Mouse (Mus musculus) spleen, postnatal 14 days (tissue): Measurements from ENCODE around the gene Gm45234.

Experiments
- DNase-seq, 2 experiments: peaks; one replicate each; pipeline ENCODE4 v3.0.0; 2021 to 2022; ENCODE audit warnings: low spot score in 2 of 2

The Gm45234 gene

DNA sequence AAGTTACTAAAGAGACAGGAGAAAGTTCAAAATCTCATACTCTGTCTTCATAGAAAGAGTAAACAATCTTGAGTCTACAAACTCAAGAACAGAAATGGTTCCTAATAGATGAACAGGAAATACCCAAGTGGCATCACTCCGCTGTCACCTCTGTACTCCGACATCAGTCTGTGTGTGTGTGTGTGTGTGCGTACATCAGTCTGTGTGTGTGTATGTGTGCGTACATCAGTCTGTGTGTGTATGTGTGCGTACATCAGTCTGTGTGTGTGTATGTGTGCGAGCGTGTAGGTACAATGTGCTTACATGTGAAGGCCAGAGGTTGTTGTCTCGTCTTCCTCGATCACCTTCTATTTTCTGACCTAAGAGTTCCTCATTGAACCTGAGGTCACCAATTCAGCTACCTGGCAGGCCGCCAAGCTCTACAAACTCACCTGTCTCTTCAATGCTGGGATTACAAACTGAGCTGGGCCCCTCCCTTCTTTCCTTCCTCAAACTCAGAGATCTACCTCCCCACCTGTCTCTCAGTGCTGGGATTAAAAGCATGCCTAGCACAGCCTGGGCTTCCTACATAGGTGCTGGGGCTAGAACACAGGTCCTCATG, 47.4 kb downstream of the Gm45234 start:
- no peak for DNase-seq

DNA sequence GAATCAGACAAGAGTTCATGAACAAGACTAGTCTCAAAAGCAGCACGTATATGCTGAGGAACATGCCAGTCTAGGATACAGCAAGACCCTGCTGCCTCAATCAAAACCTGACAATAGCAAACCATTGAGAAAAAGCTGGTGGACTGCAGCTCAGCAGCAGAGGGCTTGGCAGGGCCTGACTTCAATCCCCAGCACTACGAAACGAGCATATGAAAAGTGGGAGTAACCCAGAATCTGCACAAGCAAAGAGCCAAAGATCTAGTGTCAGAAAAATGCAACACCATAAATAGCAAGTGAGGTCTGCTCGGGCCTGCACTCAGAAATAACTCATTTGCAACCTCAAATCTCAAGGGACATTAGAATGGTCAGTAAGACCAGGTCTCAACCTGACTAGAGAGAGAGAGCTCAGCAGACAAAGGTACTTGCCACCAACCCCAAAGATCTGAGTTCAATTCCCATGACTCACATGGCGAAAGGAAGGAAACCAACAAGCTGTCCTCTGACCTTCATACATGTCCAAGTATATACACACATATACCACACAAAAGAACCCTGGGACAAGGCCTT, 49.7 kb downstream of the Gm45234 start:
- no peak for DNase-seq

DNA sequence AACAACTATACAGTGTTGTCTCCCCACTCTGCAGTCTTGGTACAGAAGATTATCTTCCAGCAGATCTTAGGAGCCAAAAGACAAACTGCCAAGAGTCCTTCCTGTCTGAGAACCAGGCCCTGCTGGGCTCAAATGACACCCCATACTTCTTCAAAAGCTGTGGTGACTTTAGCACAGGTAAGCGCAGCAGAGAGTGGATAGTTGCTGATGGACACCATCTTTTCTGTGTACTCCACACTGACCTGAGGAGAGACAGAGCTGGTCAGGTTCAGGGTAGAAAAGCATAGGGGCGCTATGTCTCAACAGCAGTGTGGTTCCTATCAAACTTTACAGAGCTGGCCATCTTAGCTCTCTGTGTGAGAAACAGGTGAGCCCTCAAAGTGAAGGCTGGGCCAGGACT, 51.4 kb downstream of the Gm45234 start:
- no peak for DNase-seq

DNA sequence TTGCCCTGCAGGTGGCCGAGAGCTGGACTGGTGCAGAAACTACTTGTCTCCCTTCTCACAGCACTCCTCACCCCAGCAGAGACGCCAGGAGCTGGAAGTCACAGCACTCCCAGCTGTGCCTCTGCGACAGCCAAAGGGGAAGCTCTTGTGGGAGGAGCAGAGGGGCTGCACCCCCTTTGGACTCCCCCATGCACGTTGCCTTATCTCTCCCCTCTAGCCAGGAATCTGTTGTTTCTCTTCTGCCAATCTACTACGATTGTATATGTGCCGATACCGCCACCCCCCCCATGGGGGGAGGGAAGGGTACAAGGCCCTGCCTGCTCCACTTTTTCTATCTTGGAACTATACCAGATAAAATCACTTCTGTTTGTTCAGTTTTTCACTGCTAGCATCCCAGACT, 52.0 kb downstream of the Gm45234 start:
- no peak for DNase-seq

DNA sequence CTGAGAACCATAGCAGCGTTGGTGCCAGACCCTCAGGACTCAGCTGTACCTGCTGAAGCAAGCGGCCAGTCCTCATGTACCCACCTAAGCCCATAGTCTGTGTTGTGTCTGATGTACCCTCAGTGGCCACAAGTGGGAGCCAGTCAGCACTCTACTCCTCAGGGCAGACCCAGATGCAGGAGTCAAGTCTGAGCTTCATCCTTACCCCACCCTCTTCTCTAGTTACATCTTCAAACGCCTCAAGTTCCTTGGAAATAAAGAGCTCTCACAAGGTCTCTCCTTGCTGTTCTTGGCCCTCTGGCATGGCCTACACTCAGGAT, 53.1 kb downstream of the Gm45234 start:
- peak; percentile 60 to 74 for DNase-seq

DNA sequence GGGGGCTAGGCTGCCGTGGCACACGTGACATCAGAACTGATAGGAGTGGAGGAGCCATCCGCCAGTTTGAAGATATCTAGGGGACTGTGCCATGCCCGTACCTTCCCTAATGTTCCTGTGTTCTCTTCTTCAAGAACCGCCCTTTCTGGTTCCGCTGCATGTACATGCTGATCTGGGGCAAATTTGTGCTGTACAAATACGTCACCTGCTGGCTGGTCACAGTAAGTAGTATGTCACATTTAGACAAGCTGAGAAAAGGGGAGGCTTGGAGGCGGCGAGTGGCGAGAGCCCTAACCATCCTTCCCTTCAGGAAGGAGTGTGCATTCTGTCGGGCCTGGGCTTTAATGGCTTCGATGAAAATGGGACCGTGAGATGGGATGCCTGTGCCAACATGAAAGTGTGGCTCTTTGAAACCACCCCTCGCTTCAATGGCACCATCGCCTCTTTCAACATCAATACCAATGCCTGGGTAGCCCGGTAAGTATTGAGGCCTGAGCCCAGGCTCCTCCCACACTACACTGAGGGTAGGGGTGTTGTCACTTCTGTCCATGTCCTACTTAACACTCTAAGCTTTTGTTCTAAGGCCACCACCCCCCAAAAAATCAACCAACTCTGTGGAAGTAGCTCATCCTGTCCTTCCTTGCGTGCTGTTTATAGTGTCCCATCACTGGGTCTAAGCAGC, 53.6 kb downstream of the Gm45234 start:
- no peak for DNase-seq

DNA sequence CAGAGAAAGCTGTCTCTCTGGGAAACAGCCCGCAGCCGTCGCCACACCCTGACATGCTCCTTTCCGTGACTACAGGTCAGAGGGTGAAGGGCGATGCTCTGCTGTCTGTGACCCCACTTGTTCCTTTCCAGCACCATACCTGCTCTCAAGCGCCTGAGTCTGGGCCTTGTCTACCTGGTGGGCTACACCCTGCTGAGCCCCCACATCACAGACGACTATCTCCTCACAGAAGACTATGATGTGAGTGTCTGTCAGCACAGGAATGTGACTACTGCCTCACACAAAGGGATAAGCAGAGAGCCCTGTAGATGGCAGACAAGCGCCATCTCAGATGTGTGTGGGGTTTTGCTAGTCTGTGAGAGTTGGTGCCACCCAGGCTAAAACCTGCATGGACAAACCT, 54.5 kb downstream of the Gm45234 start:
- no peak for DNase-seq

DNA sequence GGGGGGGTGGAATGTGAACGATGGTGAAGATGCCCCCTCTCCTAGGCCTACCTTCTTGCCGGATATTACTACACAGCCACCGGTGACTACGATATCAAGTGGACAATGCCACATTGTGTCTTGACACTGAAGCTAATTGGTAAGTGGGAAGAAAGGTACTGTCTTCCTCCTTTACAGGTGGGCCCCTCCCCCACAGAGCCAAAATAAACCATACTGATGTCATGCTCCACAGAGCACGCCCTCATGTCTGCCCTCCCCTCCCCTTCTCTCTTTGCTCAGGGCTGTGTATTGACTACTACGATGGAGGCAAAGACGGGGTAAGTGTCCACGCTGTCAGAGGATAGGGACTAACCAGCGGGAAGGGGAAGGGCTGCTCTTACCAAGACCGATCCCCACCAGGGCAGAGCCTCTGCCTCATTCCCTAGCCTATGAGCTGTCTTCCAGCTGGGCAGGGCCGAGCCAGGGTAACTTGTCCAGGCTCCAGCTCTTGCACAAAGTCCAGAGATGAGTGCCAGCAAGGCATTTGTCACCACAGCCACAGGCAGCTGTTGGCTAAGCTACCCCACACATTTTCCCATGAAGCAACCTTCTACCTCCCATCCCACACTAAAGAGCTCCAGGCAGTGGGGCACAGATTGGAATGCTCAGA, 55.7 kb downstream of the Gm45234 start:
- no peak for DNase-seq

DNA sequence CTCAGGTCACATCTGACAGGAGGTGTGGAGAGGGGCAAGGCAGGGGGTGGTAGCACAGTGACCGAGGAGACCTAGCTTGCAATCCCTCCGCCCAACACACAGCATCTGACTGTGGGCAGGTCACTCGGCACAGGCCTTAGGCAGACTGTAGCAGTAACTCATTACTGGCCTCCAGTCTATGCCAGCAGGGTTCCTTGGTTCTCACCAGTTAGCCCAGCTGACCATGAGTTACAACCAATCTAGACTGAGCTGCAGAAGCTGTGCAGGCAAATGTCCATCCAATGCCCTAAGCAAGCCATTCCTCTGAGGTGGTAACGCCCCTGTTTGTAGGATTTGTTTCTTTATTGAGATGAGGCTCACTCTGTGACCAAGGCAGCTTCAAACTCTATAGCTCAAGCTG, 56.5 kb downstream of the Gm45234 start:
- DNase-seq, result no peak

DNA sequence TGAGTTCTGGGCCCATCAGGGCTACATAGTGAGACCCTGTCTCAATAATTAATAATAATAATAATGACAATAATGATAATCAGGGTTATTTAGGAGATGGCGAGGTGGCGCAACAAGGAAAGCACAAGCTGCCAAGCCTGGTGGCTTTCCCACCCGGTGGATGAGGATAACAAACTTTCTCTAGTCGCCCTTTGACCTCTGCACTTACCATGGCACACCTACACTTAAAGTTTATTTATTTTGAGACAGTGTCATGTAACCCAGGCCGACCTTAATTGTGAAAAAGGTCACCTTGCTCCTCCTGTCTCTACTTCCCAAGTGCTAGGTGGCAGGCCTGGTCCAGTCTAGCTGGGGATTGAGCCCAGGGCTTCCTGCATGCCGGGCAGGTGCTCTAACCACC, 57.1 kb downstream of the Gm45234 start:
- DNase-seq, result no peak

DNA sequence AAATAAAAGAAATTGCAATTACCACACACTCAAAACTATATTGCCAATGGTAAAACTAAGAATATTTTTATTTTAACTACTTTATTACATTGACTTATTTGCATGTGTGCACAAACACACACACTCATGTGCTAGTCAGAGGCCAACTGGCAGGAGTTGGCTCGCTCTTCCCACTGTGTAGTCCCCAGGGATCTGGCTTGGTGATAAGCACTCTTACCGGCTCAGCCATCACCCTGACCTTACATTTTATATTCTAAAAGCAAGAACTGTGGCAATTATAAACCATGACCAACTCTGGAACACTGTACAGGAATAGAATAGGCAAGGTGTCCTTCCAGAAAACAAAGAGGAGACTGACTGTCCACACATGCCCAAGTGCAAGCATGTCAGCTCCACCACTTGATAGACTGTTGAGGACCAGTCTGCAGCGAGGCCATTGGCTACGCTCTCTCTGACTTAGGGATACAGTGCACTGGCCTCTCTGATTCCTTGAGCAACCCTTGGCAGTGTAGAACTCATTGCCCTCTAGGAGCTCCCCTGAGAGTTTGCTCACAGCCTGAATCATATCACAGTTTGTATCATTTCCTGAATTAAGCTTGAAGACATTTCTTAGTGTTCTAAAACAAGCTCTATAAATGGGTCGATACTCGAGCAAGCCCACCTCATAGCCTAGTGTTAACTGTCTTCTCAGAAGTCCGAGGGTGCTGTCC, 59.2 kb downstream of the Gm45234 start:
- no peak for DNase-seq

DNA sequence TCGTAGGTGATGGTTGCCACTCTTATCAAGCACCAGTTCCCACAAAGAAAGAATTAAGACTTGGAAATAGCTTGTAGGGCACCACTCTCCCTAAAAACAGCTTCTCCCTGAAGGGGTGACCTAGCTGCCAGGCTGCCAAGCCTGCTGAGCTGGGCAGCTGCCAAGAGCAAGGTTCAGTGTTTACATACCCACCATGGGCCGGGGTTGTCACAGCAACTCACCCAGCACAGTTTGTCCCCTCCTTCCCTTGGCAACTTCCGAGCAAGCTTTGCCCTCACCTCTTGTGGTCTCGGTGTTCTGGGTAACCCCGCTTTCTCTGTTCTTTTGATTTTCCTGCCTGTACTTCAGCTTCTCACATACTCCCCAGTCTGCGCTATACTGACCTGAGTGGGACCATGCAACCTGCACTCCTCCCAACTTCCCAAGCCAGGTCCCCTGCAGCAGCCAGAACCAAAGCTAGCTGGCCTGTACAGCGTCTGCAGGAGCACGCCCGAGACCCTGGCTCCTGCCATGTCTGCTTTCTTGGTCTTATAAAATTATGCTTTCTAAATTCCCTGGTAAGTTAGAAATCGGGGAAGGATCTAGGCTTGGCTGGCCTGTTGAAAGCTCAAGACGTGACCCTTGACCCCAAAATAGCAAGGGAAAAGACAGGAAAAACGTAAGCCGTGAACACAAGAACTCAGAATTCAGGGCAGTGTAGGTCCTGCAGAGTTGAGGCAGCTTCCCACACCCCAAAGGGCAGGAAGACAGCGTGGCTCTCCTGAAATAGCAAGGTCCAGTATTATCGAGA, 61.5 kb downstream of the Gm45234 start:
- no peak for DNase-seq

DNA sequence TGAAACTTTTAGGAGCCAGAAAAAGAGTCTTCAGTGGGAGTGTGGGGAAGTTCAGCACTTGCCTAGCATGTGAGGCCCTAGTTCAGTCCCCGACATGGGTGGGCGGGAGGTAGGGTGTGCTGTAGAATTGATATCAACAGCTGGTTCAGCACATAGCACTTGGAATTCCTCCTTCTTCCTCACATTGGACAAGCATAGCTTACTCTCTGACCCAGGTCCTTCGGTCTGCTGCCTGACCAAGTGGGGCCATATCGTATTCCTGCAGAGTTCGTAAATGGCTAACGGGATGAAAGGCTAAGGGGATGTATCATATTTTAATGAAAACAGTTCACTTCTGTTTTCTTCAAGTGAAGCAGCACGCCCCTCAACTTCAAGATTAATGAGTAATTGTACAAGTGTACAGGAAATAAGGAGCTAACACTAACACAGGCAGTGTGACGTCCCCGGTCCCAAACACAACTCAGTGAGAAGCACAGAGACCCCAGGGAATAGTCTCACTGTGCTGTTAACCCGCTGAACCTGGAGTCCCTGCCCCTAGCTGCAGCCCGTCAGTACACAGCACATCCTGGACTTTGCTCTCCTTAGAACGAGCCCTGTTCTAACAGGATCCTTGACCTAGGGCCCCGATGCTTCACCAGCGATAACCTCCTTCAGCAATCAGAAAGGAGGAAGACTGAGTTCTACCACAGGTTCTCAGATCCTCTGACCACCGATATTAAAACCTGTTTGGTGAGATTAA, 62.4 kb downstream of the Gm45234 start:
- no peak for DNase-seq

DNA sequence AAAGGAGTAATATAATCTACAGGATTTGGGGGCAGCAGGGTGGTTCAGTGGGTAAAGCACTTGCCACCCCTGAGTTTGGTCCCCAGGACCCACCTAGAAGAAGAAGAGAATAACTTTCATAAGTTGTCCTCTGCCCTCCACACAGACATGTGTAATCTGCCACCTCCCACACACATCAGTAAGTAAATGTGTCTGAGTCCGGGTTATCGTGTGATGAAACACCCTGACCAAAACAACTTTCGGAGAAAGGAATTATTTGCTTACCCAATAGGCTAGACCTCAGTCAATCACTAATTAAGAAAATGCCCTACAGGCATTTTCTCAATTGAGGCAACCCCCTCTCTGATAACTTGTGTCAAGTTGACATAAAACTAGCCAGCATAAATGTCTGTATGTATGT, 65.3 kb downstream of the Gm45234 start:
- DNase-seq, result no peak
